Mouse (Mus musculus) cerebellum, adult 2 months (tissue): ENCODE measurements at regions not wholly inside any gene's neighbourhood (a gene's known extent, or its start where the extent isn't known, plus 50 kb on each side); places are given as distances from the start of the nearest gene placed in this dataset.

Experiments used
- DNase-seq, 2 experiments: peaks; one replicate each; pipeline ENCODE4 v3.0.0; 2021
- H3K27ac ChIP-seq: fragments of 200-500 bp; 2 replicates; pipeline ENCODE4 v1.5.1; 2012; ENCODE audit warnings: low read length, control low read depth, inconsistent platforms; ENCODE audit not compliant: insufficient read depth
- H3K27me3 ChIP-seq: fragments of 200-500 bp; 2 replicates; pipeline ENCODE4 v1.6.1; 2012; ENCODE audit warnings: inconsistent platforms, mild to moderate bottlenecking, low read length, moderate library complexity; ENCODE audit not compliant: control insufficient read depth, insufficient read depth
- H3K4me1 ChIP-seq: fragments of 200-500 bp; 2 replicates; pipeline ENCODE4 v1.6.1; 2011; ENCODE audit warnings: low read length; ENCODE audit not compliant: control insufficient read depth, insufficient read depth
- H3K4me3 ChIP-seq: fragments of 200-500 bp; replicated peaks from 2 replicates; pipeline ENCODE3; 2011; ENCODE audit warnings: mild to moderate bottlenecking, low read depth, low read length, control low read depth; ENCODE audit not compliant: insufficient read depth
- CTCF ChIP-seq: fragments of 200-500 bp; IDR thresholded peaks from 2 replicates; pipeline ENCODE4 v1.5.1; 2011; ENCODE audit warnings: low read depth, mild to moderate bottlenecking, control low read depth, low read length, moderate library complexity, borderline replicate concordance; ENCODE audit not compliant: insufficient read depth
- POLR2A ChIP-seq: fragments of 200-500 bp; IDR thresholded peaks from 2 replicates; pipeline ENCODE4 v1.6.1; 2011; ENCODE audit warnings: low read length, control low read depth, borderline replicate concordance; ENCODE audit not compliant: insufficient read depth
- WGBS: fragments of 180-500 bp; shearing (Covaris S2); methylation state at CpG from one replicate; pipeline ENCODE4 v1.1.7; 2018; 5-methylcytosine and 5-hydroxymethylcytosine counted together

- WGBS, result 36% methylated on average over 1 of the region's 1 CpGs
- no peak overlapping the region for H3K4me3 ChIP-seq
- H3K27me3 ChIP-seq, result no peaks in the 10 kb centered on the region
- no peaks in the 10 kb centered on the region for H3K4me1 ChIP-seq
- H3K27ac ChIP-seq, result no peak overlapping the region
- no peak for TF ChIP-seq CTCF
- no peak for TF ChIP-seq POLR2A
- peak; percentile 18 to 60 for DNase-seq
Measured at GRCm38 (mm10) chrX:166091011-166091410, 79.2 kb upstream of the Gemin8 start.

DNA sequence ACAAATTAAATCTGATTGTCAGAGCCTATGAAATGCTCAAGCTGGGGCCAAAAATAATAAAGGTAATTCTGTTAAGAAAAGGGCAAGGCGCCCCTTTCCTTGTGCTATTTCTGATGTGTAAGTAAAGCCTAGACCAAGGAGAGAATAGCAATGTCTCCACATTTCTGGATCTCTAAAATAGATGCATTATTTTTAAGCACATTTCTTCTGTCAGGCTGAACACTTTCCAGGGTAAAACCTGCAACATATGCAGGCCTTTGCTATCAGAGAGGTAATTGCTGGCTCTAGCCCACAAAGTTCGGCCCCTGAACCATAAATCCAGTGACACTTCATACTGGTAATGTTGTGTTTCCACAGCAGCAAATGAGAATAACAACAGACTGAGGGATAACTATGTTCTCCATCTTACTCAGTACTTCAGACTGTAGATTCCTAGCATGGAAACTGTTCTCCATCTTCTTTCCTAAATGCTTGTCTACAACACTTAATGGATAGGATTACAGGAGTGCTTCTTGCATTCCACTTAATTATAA, 63.0 kb upstream of the Gemin8 start:
- Histone ChIP-seq H3K4me1 (no peaks in the 10 kb centered on the region), H3K27ac (no peak overlapping the region), H3K27me3 (no peaks in the 10 kb centered on the region), H3K4me3 (no peak overlapping the region)
- no peak for DNase-seq
- TF ChIP-seq POLR2A (no peak), CTCF (no peak)
- WGBS, result 83% methylated on average over 2 of the region's 2 CpGs
